Comparison of ENCODE assay signal across 8 mouse cellular contexts in genomic region chr5:71502058-71502678, GRCm38 (mm10). TPM values are rescaled to one million over a fixed set of nuclear protein-coding genes. Genes with fewer than 3 reads are reported as not detected.
A peak's percentile ranks its signal among the peaks of the same experiment; 100 is the strongest.
DNase-seq lines count a peak whose midpoint lies in the region; ATAC-seq lines count a peak whose summit lies in the region.

No protein-coding gene starts in this region.

- no peaks in the 10 kb centered on the region for H3K4me1 ChIP-seq in heart, embryonic 11.5 days (ENCODE audit: control insufficient read depth, insufficient read depth, low read length)

- H3K9me3 ChIP-seq in heart, embryonic 11.5 days (replicated peaks; ENCODE audit: control insufficient read depth, low read length), result no peaks in the 10 kb centered on the region

- no peak overlapping the region for H3K4me3 ChIP-seq in heart, embryonic 11.5 days (ENCODE audit: low read depth, low read length)

- 19% methylated on average over 6 of the region's 6 CpGs for WGBS in heart, embryonic 11.5 days (ENCODE audit: insufficient replicate concordance)

- H3K9ac ChIP-seq in heart, embryonic 11.5 days (ENCODE audit: low read depth, low read length), result no peak overlapping the region

- H3K4me2 ChIP-seq in heart, embryonic 11.5 days, result no peak overlapping the region

- no peaks in the 10 kb centered on the region for H3K27me3 ChIP-seq in heart, embryonic 11.5 days (ENCODE audit: control insufficient read depth, insufficient read depth, low read length)

- no peak for ATAC-seq in heart, embryonic 11.5 days (replicated peaks; ENCODE audit: insufficient number of reproducible peaks, low FRiP score, low TSS enrichment)

- H3K36me3 ChIP-seq in heart, embryonic 11.5 days (ENCODE audit: control insufficient read depth, insufficient read depth, low read length), result no peaks in the 10 kb centered on the region

- DNase-seq in heart, adult 18-20 months, result peak; percentile 4 to 55
- peak; percentile 72 for DNase-seq in NIH3T3 (ENCODE audit: low read depth)
- DNase-seq in cerebellum, postnatal 4 days (ENCODE audit: low spot score in 2 of 2), result peak; percentile 46 to 72
- DNase-seq in gastrocnemius, postnatal 14 days, result peak; percentile 6
- peak; percentile 46 to 89 for DNase-seq in layer of hippocampus, adult 18-20 months (ENCODE audit: low spot score in 2 of 2)
- peak; percentile 51 for DNase-seq in lung, postnatal 14 days
- DNase-seq in right cerebral cortex, postnatal 14 days, result peak; percentile 77

- no peak overlapping the region for H3K27ac ChIP-seq in heart, embryonic 11.5 days (ENCODE audit: low read depth, low read length)

- intact Hi-C loops in gastrocnemius, postnatal 14 days (cut with DNase I; ENCODE audit: low total_unique reads), result loop anchor here (10.0 kb wide), 1 partner anchor 593 kb away; no protein-coding TSS in a partner anchor

RNA-seq across cellular contexts. Expression of gene Cox7b2, which starts 45.8 kb away (rescaled TPM):
- total RNA-seq in heart, adult 18-20 months (2021), result not detected
- polyA plus RNA-seq in heart, embryonic 11.5 days (2014; fragmentation: Nextera tagmentation; extraction: Ambion mirVana), result 0.43 and 0.61 TPM in 2 replicates
- not detected for total RNA-seq in gastrocnemius, postnatal 14 days (2021)
- not detected for total RNA-seq in layer of hippocampus, adult 18-20 months (2021)

Comparison
In these comparisons a context has a peak if more than half of its experiments do, and no peak if none do; other contexts are left out.
1. DNase-seq: peak in every context shown above with its lines; median percentile 77 in right cerebral cortex, postnatal 14 days; 72 in NIH3T3; 68 in layer of hippocampus, adult 18-20 months; 59 in cerebellum, postnatal 4 days; 51 in lung, postnatal 14 days; 30 in heart, adult 18-20 months; 6 in gastrocnemius, postnatal 14 days.